Comparison of ENCODE assay signal across 21 mouse cellular contexts in the genomic region with DNA sequence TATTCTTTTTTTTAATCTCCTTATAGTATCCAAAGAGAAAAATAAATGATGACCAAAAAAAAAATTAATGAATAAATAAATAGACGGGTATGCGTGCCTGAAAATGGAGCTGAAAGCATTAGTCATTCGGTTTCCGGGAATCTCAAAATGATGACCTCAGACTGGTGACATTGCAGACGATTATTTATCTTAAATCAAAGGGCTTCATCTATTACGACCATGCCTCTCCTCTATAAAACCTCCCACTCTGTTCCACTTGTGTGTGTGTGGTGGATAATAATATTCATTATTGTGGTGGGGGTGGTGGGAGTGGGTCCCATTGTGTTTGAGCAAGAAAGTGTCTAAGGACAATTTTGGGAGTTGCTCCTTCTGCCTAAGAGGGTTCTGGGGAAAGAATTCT. TPM values are rescaled to one million over a fixed set of nuclear protein-coding genes. Genes with fewer than 3 reads are reported as not detected.
DNase-seq lines count a peak whose midpoint lies in the region; ATAC-seq and TF ChIP-seq lines count a peak whose summit lies in the region.
"Had no signal": no experiment of that assay in that cellular context is flagged by ENCODE, and none has a peak within 500 bp of the region (broad histone marks: within the 10 kb centered on the region; RNA-seq: fewer than 3 reads in every experiment).

No protein-coding gene starts in this region.

- 59% methylated on average over 6 of the region's 6 CpGs for WGBS in intestine, embryonic 16.5 days
- WGBS in intestine, embryonic 15.5 days = 49% methylated on average over 6 of the region's 6 CpGs
- WGBS in kidney, embryonic 14.5 days = 77% methylated on average over 6 of the region's 6 CpGs
- 96% methylated on average over 6 of the region's 6 CpGs for WGBS in forebrain, embryonic 10.5 days

- no peak for ATAC-seq in intestine, embryonic 16.5 days
- ATAC-seq in intestine, embryonic 15.5 days = no peak
- ATAC-seq in kidney, embryonic 14.5 days (ENCODE audit: low FRiP score, low TSS enrichment) = no peak
- ATAC-seq: forebrain, embryonic 14.5 days; hindbrain, postnatal 0 days had no signal

- H3K27ac ChIP-seq in intestine, embryonic 16.5 days (ENCODE audit: low read length) = peak overlapping the region; percentile 18; the same call in 1 of the 2 replicates
- no peak overlapping the region for H3K27ac ChIP-seq in intestine, embryonic 15.5 days
- H3K27ac ChIP-seq in embryonic fibroblast, embryonic 13.5 days (ENCODE audit: insufficient read depth, low read length) = 0 out of 2 replicates have a peak overlapping the region, but pooled peaks have one; percentile 27
- H3K27ac ChIP-seq in kidney, embryonic 14.5 days (ENCODE audit: low read depth, low read length) = no peak overlapping the region
- no peak overlapping the region for H3K27ac ChIP-seq in forebrain, embryonic 10.5 days
- H3K27ac ChIP-seq: embryonic facial prominence, embryonic 13.5 days; hindbrain, embryonic 12.5 days; hindbrain, postnatal 0 days had no signal

- H3K4me1 ChIP-seq in intestine, embryonic 16.5 days (ENCODE audit: control insufficient read depth, insufficient read depth, low read length) = 0 out of 2 replicates have a peak, but pooled peaks cover 2% of the 10 kb centered on the region
- no peaks in the 10 kb centered on the region for H3K4me1 ChIP-seq in intestine, embryonic 15.5 days (replicated peaks)
- 0 out of 2 replicates have a peak, but pooled peaks cover under 1% of the 10 kb centered on the region for H3K4me1 ChIP-seq in embryonic fibroblast, embryonic 13.5 days (ENCODE audit: control insufficient read depth, insufficient read depth, low read length)
- H3K4me1 ChIP-seq in kidney, embryonic 14.5 days (ENCODE audit: control insufficient read depth, insufficient read depth, low read length) = no peaks in the 10 kb centered on the region
- H3K4me1 ChIP-seq in forebrain, embryonic 10.5 days = no peaks in the 10 kb centered on the region
- H3K4me1 ChIP-seq: hindbrain, embryonic 12.5 days had no signal

- no peaks in the 10 kb centered on the region for H3K27me3 ChIP-seq in intestine, embryonic 16.5 days (replicated peaks; ENCODE audit: control insufficient read depth, insufficient read depth, low read length)
- no peaks in the 10 kb centered on the region for H3K27me3 ChIP-seq in intestine, embryonic 15.5 days (replicated peaks)
- no peaks in the 10 kb centered on the region for H3K27me3 ChIP-seq in kidney, embryonic 14.5 days (ENCODE audit: control insufficient read depth, insufficient read depth, low read length)
- H3K27me3 ChIP-seq in forebrain, embryonic 10.5 days (ENCODE audit: poor library complexity, severe bottlenecking) = no peaks in the 10 kb centered on the region
- H3K27me3 ChIP-seq: embryonic facial prominence, embryonic 13.5 days; hindbrain, embryonic 12.5 days had no signal

- peak; percentile 39 for DNase-seq in MN1 (ENCODE audit: low spot score)
- no peak for DNase-seq in forebrain, embryonic 10.5 days (ENCODE audit: extremely low spot score, low spot score)
- no peak for DNase-seq in spleen, postnatal 36 days (ENCODE audit: low spot score in 2 of 2)
- DNase-seq: adrenal gland, postnatal 14 days; B cell, adult 2 months; cerebellum, adult 11-12 months; cerebellum, adult 9-10 months; cerebellum, postnatal 25 days; gastrocnemius, postnatal 36 days; heart, adult 11 months; heart, postnatal 10 days; heart, postnatal 4 days; kidney, adult 11 months had no signal

- TF ChIP-seq POLR2A in embryonic fibroblast, embryonic 13.5 days (IDR thresholded peaks at IDR 0.05; ENCODE audit: low read depth, low read length) = no peak

- no peak overlapping the region for H3K9ac ChIP-seq in intestine, embryonic 16.5 days (ENCODE audit: low read depth, low read length)
- no peak overlapping the region for H3K9ac ChIP-seq in intestine, embryonic 15.5 days
- no peak overlapping the region for H3K9ac ChIP-seq in kidney, embryonic 14.5 days (ENCODE audit: low read depth, low read length)
- H3K9ac ChIP-seq: embryonic facial prominence, embryonic 13.5 days; hindbrain, embryonic 12.5 days had no signal

- no peak overlapping the region for H3K4me2 ChIP-seq in intestine, embryonic 16.5 days (ENCODE audit: low read depth, low read length)
- H3K4me2 ChIP-seq in intestine, embryonic 15.5 days (replicated peaks) = no peak overlapping the region
- no peak overlapping the region for H3K4me2 ChIP-seq in kidney, embryonic 14.5 days (replicated peaks; ENCODE audit: low read depth, low read length)
- H3K4me2 ChIP-seq: embryonic facial prominence, embryonic 13.5 days; hindbrain, embryonic 12.5 days had no signal

- H3K9me3 ChIP-seq in intestine, embryonic 16.5 days (ENCODE audit: control insufficient read depth, low read length) = no peaks in the 10 kb centered on the region
- no peaks in the 10 kb centered on the region for H3K9me3 ChIP-seq in intestine, embryonic 15.5 days
- no peaks in the 10 kb centered on the region for H3K9me3 ChIP-seq in kidney, embryonic 14.5 days (ENCODE audit: control insufficient read depth, low read length)
- H3K9me3 ChIP-seq in forebrain, embryonic 10.5 days = no peaks in the 10 kb centered on the region
- H3K9me3 ChIP-seq: embryonic facial prominence, embryonic 13.5 days; hindbrain, embryonic 12.5 days had no signal

- TF ChIP-seq CTCF in embryonic fibroblast, embryonic 13.5 days (IDR thresholded peaks at IDR 0.05; ENCODE audit: borderline replicate concordance, insufficient read depth, low read length) = no peak

- no peaks in the 10 kb centered on the region for H3K36me3 ChIP-seq in intestine, embryonic 16.5 days (ENCODE audit: control insufficient read depth, insufficient read depth, low read length)
- no peaks in the 10 kb centered on the region for H3K36me3 ChIP-seq in intestine, embryonic 15.5 days
- no peaks in the 10 kb centered on the region for H3K36me3 ChIP-seq in kidney, embryonic 14.5 days (ENCODE audit: control insufficient read depth, insufficient read depth, low read length)
- no peaks in the 10 kb centered on the region for H3K36me3 ChIP-seq in forebrain, embryonic 10.5 days (replicated peaks)
- H3K36me3 ChIP-seq: embryonic facial prominence, embryonic 13.5 days; hindbrain, embryonic 12.5 days had no signal

- H3K4me3 ChIP-seq in intestine, embryonic 16.5 days (ENCODE audit: low read length) = no peak overlapping the region
- no peak overlapping the region for H3K4me3 ChIP-seq in intestine, embryonic 15.5 days (replicated peaks)
- no peak overlapping the region for H3K4me3 ChIP-seq in embryonic fibroblast, embryonic 13.5 days (ENCODE audit: insufficient read depth, low read length)
- no peak overlapping the region for H3K4me3 ChIP-seq in kidney, embryonic 14.5 days (ENCODE audit: low read length)
- H3K4me3 ChIP-seq in forebrain, embryonic 10.5 days = no peak overlapping the region
- H3K4me3 ChIP-seq: embryonic facial prominence, embryonic 13.5 days; hindbrain, embryonic 12.5 days had no signal

RNA-seq across cellular contexts. Expression of a gene that starts 12.0 kb away (rescaled TPM):
- polyA plus RNA-seq in intestine, embryonic 16.5 days (2015; fragmentation: Nextera tagmentation; extraction: Ambion mirVana) = 0.02 TPM in 2 replicates
- 0.04 and 0.05 TPM in 2 replicates for polyA plus RNA-seq in intestine, embryonic 15.5 days (2015; fragmentation: Nextera tagmentation; extraction: Ambion mirVana)
- 0.05 and 0.07 TPM in 2 replicates for polyA plus RNA-seq in embryonic fibroblast, embryonic 13.5 days (2011; ENCODE audit: insufficient read length, low read depth, missing spikeins)
- polyA plus RNA-seq in kidney, embryonic 14.5 days (2014; fragmentation: Nextera tagmentation; extraction: Ambion mirVana) = 0.06 and 0.07 TPM in 2 replicates
- polyA plus RNA-seq in forebrain, embryonic 10.5 days (2016; fragmentation: Nextera tagmentation; extraction: Ambion mirVana) = not detected in 2 replicates

Comparison
In these comparisons a context has a peak if more than half of its experiments do, and no peak if none do; other contexts are left out.
1. H3K27ac ChIP-seq: peak in intestine, embryonic 16.5 days (single experiment) and embryonic fibroblast, embryonic 13.5 days (single experiment); none in intestine, embryonic 15.5 days (single experiment), kidney, embryonic 14.5 days (single experiment) and forebrain, embryonic 10.5 days (single experiment).